Mouse (Mus musculus) spleen, adult 2 months (tissue): Measurements from ENCODE around the gene Cct3. TPM values are rescaled to one million over a fixed set of nuclear protein-coding genes. Genes with fewer than 3 reads are reported as not detected.
A peak's percentile ranks its signal among the peaks of the same experiment; 100 is the strongest.
"Not testable (repeated sequence)": the region's sequence is repeated elsewhere in the genome, so short reads cannot be mapped to it uniquely, and the experiment has no call there.

Experiments
- DNase-seq, 2 experiments: peaks; one replicate each; pipeline versions ENCODE4 v3.0.0 to v3.0.0-alpha.2; 2012 to 2021; ENCODE audit warnings: low spot score in 2 of 2, low read depth in 1 of 2
- H3K27ac ChIP-seq: fragments of 200-500 bp; 2 replicates; pipeline ENCODE4 v1.5.1; 2012; ENCODE audit warnings: low read length, inconsistent platforms; ENCODE audit not compliant: insufficient read depth
- H3K27me3 ChIP-seq: fragments of 200-500 bp; 2 replicates; pipeline ENCODE4 v1.6.1; 2012; ENCODE audit warnings: mild to moderate bottlenecking, moderate library complexity, low read length, inconsistent platforms; ENCODE audit not compliant: control insufficient read depth, insufficient read depth
- H3K36me3 ChIP-seq: fragments of 200-500 bp; 2 replicates; pipeline ENCODE4 v1.6.1; 2012; ENCODE audit warnings: mild to moderate bottlenecking, low read length, inconsistent platforms; ENCODE audit not compliant: control insufficient read depth, insufficient read depth
- H3K4me1 ChIP-seq: fragments of 200-500 bp; 2 replicates; pipeline ENCODE4 v1.6.1; 2011; ENCODE audit warnings: inconsistent platforms; ENCODE audit not compliant: control insufficient read depth, insufficient read depth, insufficient read length
- H3K4me3 ChIP-seq: fragments of 200-500 bp; 2 replicates; pipeline ENCODE4 v1.5.1; 2011; ENCODE audit warnings: mild to moderate bottlenecking, inconsistent platforms; ENCODE audit not compliant: insufficient read depth, insufficient read length; ENCODE audit errors: extremely low read depth
- CTCF ChIP-seq: fragments of 200-500 bp; IDR thresholded peaks from 2 replicates; pipeline ENCODE4 v1.5.1; 2011; ENCODE audit warnings: mild to moderate bottlenecking, inconsistent platforms; ENCODE audit not compliant: insufficient read depth, insufficient read length, insufficient replicate concordance; ENCODE audit errors: extremely low read depth
- POLR2A ChIP-seq: fragments of 200-500 bp; IDR thresholded peaks from 2 replicates; pipeline ENCODE4 v1.6.1; 2011; ENCODE audit warnings: low read depth, low read length, inconsistent platforms
- WGBS: fragments of 180-500 bp; shearing (Covaris S2); methylation state at CpG from one replicate; pipeline ENCODE4 v1.1.7; 2018; 5-methylcytosine and 5-hydroxymethylcytosine counted together
- polyA plus RNA-seq: library from polyadenylated mRNA; depleted of rRNA; stranded (reverse); fragments of >200 nt; gene quantifications from 2 replicates; pipeline ENCODE4 v1.2.3, GENCODE M21; 2012

Cct3 gene
- polyA plus RNA-seq, 1 experiment: 77.4 TPM

DNA sequence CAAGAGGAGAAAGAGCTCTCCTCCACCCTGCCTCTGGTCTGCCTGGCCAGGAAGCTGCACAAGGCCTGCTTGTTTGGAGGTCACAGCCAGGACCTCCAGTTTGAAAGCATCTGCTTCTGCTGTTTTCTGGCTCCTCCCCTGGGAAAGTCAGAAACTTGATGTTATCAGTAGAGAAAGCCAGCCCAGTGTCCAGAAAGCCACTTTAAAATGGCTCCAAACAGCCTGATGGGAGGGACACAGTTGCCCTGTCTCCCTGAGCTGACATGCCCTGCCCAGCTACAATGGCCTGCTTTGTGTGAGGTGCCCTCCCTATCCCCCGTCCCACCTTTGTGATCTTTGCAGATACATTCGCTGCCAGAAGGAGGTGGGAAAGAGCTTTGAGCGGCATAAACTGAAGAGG lies 63.1 kb downstream of the Cct3 start:
- H3K4me3 ChIP-seq: no peak overlapping the region
- no peak overlapping the region for H3K27ac ChIP-seq
- H3K36me3 ChIP-seq: peaks cover 55% of the 10 kb centered on the region
- 82% methylated on average over 3 of the region's 3 CpGs for WGBS
- DNase-seq: no peak
- H3K27me3 ChIP-seq: no peaks in the 10 kb centered on the region
- TF ChIP-seq POLR2A (no peak), CTCF (no peak)
- no peaks in the 10 kb centered on the region for H3K4me1 ChIP-seq

DNA sequence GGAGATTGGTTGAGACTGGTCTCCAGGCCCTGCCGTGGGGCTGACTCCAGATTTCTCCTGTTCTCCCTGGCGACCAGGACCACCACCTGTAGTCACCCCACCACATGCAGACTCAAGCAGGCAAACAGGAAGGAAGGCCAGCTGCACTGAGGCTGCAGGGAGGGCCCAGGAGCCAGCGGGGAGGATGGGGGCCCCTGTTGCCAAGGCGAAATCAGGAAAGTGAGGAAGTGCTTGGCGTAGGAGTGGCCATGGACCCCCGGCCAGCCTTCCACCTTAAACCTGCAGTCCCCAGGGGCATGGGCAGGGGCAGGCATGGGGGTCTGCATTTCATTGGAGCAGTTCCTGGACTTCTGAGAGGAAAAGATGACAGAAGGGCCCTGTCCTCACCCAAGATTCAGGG lies 64.2 kb downstream of the Cct3 start:
- Histone ChIP-seq H3K4me3 (no peak overlapping the region), H3K27me3 (no peaks in the 10 kb centered on the region), H3K4me1 (no peaks in the 10 kb centered on the region), H3K36me3 (peaks cover 46% of the 10 kb centered on the region), H3K27ac (no peak overlapping the region)
- 25% methylated on average over 6 of the region's 6 CpGs for WGBS
- DNase-seq: no peak
- TF ChIP-seq POLR2A: no peak
- no peak for TF ChIP-seq CTCF

DNA sequence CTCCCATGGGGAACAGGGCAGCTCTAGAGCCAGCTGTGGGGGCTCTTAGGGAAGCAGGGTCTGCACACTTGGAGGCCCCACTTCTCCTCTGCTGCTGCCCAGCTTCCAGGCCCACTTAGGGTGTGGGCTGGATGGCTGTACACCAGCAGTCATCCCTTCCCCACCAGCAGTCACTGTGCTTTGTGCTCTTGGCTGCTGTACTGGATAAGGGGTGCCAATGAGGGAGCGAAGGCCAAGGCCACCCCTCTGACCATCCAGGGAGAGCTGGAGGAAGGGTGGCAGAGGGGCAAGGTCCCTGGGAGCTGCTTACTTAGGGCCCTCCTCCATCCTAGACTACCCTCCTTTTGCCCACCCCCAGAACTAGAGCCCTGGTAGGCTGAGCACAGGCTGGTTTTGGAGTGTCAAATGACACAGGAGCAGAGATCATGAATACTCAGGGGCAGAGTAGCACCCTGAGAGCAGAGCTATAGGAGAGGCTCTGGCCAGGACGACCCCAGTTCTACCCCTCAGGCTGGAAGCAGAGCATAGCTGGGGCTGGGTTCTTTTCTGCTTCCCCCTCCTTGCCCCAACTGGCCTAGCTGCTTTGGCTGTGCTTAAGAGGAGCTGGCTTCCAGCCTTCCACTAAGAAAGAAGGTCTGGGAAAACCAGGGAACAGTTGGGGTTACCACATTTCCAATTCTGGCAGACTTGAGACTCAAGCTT lies 64.8 kb downstream of the Cct3 start:
- Histone ChIP-seq H3K4me1 (no peaks in the 10 kb centered on the region), H3K27ac (no peak overlapping the region)

DNA sequence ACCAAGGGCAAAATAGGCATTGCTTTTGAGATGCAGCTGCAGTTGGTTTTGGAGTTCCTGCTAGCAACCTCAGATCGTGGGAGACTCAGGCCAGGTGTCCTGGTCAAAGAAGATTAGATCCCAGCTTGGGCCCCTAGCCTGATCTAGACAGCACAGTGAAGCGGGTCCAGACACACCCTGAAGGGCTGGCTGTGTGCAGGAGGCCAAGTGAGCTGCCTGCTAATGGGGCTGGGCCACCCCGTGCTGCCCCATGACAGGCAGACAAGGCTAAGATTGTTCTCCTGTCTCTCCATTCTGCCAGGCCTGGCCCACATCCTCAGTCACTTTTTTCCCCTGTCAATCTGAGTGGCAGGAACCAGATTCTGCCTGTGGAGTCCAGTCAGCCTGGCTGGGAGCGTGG lies 66.8 kb downstream of the Cct3 start:
- WGBS: 69% methylated on average over 4 of the region's 4 CpGs
- Histone ChIP-seq H3K27ac (peak overlapping the region; percentile 5; the same call in 1 of the 2 replicates), H3K4me3 (no peak overlapping the region), H3K27me3 (no peaks in the 10 kb centered on the region), H3K4me1 (no peaks in the 10 kb centered on the region), H3K36me3 (peaks cover 31% of the 10 kb centered on the region)
- DNase-seq: no peak
- TF ChIP-seq POLR2A (no peak), CTCF (no peak)

More for the DNA sequence above, 64.8 kb downstream of the Cct3 start:
- TF ChIP-seq CTCF (no peak), POLR2A (no peak)
- WGBS: 94% methylated on average over 2 of the region's 2 CpGs
- Histone ChIP-seq H3K27me3 (no peaks in the 10 kb centered on the region), H3K4me3 (no peak overlapping the region), H3K36me3 (peaks cover 43% of the 10 kb centered on the region)
- no peak for DNase-seq

DNA sequence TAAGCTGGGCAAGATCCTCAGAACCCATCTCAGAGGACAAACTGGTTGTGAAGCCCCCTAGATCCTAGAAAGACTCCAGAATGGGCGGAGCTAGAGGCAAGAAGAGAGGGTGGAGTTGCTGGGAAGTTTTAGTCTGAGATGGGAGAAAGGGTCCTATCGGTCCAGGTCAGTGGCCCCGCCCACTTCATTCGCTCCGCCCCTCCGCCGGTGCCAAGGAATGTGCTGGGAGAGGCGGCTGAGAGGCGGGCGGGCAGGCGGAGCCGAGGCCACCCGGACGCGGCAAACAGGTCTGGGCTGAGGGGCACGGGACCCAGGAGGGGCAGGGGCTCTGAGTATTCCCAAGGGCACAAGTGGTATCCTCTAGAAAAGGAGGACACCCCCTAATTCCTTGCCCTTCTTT lies 67.4 kb downstream of the Cct3 start, which contains the start of gene Paqr6:
Gene Paqr6, plus strand, starts transcription at position 248 of the 400 bp plus-strand sequence.
- no peak for DNase-seq
- TF ChIP-seq CTCF (no peak), POLR2A (no peak)
- H3K27me3 ChIP-seq: no peaks in the 10 kb centered on the region
- H3K4me3 ChIP-seq: no peak within 1 kb of the TSS
- H3K4me1 ChIP-seq: no peaks in the 10 kb centered on the region
- H3K27ac ChIP-seq: peak within 1 kb of the TSS; percentile 5; the same call in 1 of the 2 replicates
- WGBS: 42% methylated on average over 14 of the region's 16 CpGs
- H3K36me3 ChIP-seq: peaks cover 27% of the 10 kb centered on the region

DNA sequence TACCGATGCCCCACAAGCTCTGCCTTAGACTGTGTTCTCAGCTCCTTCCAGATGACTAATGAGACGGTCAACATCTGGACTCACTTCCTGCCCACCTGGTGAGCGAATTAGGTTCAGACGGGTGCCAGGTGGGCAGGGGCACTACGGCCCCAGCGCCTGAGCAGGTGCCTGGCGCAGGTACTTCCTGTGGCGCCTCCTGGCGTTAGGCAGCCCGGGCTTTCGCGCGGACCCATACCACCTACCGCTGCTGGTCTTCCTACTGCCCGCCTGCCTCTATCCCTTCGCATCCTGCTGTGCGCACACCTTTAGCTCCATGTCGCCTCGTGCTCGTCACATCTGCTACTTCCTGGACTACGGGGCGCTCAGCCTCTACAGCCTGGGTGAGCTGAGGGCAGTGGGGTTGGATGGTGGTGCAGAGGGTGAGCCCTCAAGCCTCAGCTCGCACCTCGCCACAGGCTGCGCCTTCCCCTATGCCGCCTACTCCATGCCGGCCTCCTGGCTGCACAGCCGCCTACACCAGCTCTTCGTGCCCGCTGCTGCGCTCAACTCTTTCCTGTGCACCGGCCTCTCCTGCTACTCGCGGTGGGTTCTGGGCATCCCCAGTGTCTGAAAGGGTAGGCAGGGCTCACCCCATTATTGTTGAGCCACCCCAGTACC lies 68.9 kb downstream of the Cct3 start:
- no peak overlapping the region for H3K4me3 ChIP-seq
- no peaks in the 10 kb centered on the region for H3K27me3 ChIP-seq
- no peaks in the 10 kb centered on the region for H3K4me1 ChIP-seq
- WGBS: 48% methylated on average over 34 of the region's 34 CpGs
- no peak for DNase-seq
- no peak for TF ChIP-seq POLR2A
- TF ChIP-seq CTCF: no peak
- H3K36me3 ChIP-seq: peaks cover 12% of the 10 kb centered on the region
- no peak overlapping the region for H3K27ac ChIP-seq

DNA sequence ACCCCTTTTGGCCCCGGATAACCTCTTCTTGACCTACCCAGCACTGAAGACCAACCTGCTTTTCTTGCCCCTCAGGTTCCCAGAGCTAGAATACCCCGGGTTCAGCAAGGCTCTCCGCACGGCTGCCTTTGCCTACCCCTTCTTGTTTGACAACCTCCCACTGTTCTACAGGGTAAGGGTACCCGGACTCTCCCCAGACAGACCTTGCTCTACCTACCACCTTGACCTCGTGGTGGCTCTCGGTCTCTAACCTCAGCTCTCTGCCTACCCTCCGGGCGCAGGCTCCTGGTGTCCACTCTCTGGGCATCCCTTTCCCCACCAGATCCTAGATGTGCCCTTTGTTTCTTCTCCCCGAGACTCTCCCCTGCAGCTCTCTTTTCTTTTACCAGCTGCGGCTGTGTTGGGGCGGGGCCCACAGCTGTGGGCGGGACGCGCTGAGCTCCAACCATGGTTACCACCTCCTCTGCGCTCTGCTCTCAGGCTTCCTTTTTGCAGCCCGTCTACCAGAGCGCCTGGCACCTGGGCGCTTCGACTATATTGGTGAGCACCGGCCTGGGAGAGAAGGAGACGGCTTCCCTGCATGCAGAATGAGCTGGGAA lies 70.0 kb downstream of the Cct3 start:
- peak in 1 of 2 experiments; percentile 40 for DNase-seq
- H3K4me1 ChIP-seq, H3K27ac ChIP-seq, H3K27me3 ChIP-seq, H3K4me3 ChIP-seq, H3K36me3 ChIP-seq: not testable (repeated sequence)
- 6% methylated on average over 21 of the region's 22 CpGs for WGBS

DNA sequence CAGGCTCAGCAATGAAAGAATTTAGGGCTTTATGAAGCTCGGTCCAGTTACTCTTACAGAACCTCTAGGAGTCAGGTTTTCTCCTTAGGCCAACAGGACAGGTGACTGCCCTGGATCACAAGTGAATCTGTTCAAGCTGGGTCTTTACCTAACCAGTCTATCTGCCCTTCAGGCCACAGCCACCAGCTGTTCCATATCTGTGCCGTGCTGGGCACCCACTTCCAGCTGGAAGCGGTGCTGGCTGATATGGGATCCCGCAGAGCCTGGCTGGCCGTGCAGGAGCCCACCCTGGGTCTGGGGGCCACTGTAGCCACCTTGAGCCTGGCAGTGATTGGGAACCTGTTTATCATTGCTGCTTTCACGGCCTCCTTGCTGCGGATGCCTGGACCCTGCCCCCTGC lies 70.6 kb downstream of the Cct3 start:
- not testable (repeated sequence) for H3K36me3 ChIP-seq, H3K4me3 ChIP-seq, DNase-seq, H3K27ac ChIP-seq, H3K27me3 ChIP-seq, H3K4me1 ChIP-seq
- 75% methylated on average over 3 of the region's 7 CpGs for WGBS

DNA sequence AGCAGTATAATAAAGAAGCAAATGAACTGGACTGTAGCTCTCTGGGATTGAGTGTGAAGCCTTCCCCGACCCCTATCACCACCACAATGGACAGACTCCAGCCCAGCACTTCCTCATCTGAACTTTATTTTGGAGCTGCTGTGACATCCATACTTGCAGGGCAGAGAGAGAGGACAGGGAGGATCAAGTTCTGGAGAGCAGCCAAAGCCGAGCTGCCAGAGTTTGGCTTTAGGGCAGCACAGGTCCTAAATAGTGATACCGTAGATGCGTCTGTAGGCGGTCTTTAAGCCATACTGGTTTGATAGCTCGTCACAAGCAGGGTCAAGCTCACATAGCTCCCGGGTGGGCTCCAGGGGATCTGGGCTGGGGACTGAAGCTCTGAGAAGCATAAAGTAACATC lies 71.6 kb downstream of the Cct3 start:
- 92% methylated on average over 7 of the region's 7 CpGs for WGBS
- not testable (repeated sequence) for H3K4me1 ChIP-seq, H3K27ac ChIP-seq, DNase-seq, H3K4me3 ChIP-seq, H3K36me3 ChIP-seq, H3K27me3 ChIP-seq
